Mouse (Mus musculus): Measurements from ENCODE around the gene A4gnt. TPM values are rescaled to one million over a fixed set of nuclear protein-coding genes. Genes with fewer than 3 reads are reported as not detected.
A peak's percentile ranks its signal among the peaks of the same experiment; 100 is the strongest.
"Not testable (repeated sequence)": the region's sequence is repeated elsewhere in the genome, so short reads cannot be mapped to it uniquely, and the experiment has no call there.

Gene A4gnt
- polyA plus RNA-seq, 1 experiment, result 1.1 TPM

GRCm38 (mm10) chr9:99587505-99588202, 24.6 kb upstream of the A4gnt start:
- Histone ChIP-seq H3K27me3 (ENCODE audit: control insufficient read depth, insufficient read depth, low read length) (no peaks in the 10 kb centered on the region), H3K36me3 (ENCODE audit: control insufficient read depth, insufficient read depth, low read length) (peaks cover 15% of the 10 kb centered on the region), H3K4me1 (ENCODE audit: control insufficient read depth, insufficient read depth, insufficient read length, low read length) (no peaks in the 10 kb centered on the region), H3K27ac (ENCODE audit: insufficient read depth, low read depth, low read length) (no peak overlapping the region), H3K4me3 (ENCODE audit: low read depth, low read length) (no peak overlapping the region)
- 29% methylated on average over 8 of the region's 8 CpGs for WGBS
- TF ChIP-seq POLR2A (IDR thresholded peaks at IDR 0.05; ENCODE audit: low read depth, low read length) (no peak), CTCF (IDR thresholded peaks at IDR 0.05; ENCODE audit: extremely low read depth, insufficient read length, insufficient replicate concordance, low read depth, low read length) (peak; percentile 95; the same call in 1 of the 2 replicates)

GRCm38 (mm10) chr9:99591144-99591543, 21.2 kb upstream of the A4gnt start:
- TF ChIP-seq CTCF (IDR thresholded peaks at IDR 0.05; ENCODE audit: extremely low read depth, insufficient read length, insufficient replicate concordance, low read depth, low read length), result no peak
- no peak for TF ChIP-seq POLR2A (IDR thresholded peaks at IDR 0.05; ENCODE audit: low read depth, low read length)
- Histone ChIP-seq H3K27ac (ENCODE audit: insufficient read depth, low read depth, low read length) (no peak overlapping the region), H3K4me3 (ENCODE audit: low read depth, low read length) (no peak overlapping the region), H3K27me3 (ENCODE audit: control insufficient read depth, insufficient read depth, low read length) (no peaks in the 10 kb centered on the region), H3K4me1 (ENCODE audit: control insufficient read depth, insufficient read depth, insufficient read length, low read length) (no peaks in the 10 kb centered on the region), H3K36me3 (ENCODE audit: control insufficient read depth, insufficient read depth, low read length) (no peaks in the 10 kb centered on the region)
- WGBS, result 61% methylated on average over 8 of the region's 8 CpGs

GRCm38 (mm10) chr9:99599127-99599526, 13.2 kb upstream of the A4gnt start:
- not testable (repeated sequence) for H3K27ac ChIP-seq (ENCODE audit: insufficient read depth, low read depth, low read length); H3K27me3 ChIP-seq (ENCODE audit: control insufficient read depth, insufficient read depth, low read length); H3K4me3 ChIP-seq (ENCODE audit: low read depth, low read length); H3K4me1 ChIP-seq (ENCODE audit: control insufficient read depth, insufficient read depth, insufficient read length, low read length); H3K36me3 ChIP-seq (ENCODE audit: control insufficient read depth, insufficient read depth, low read length)
- 90% methylated on average over 6 of the region's 6 CpGs for WGBS

- no peaks in the 10 kb centered on the region for H3K36me3 ChIP-seq (ENCODE audit: control insufficient read depth, insufficient read depth, low read length)
- 69% methylated on average over 2 of the region's 2 CpGs for WGBS
- no peak overlapping the region for H3K4me3 ChIP-seq (ENCODE audit: low read depth, low read length)
- TF ChIP-seq POLR2A (IDR thresholded peaks at IDR 0.05; ENCODE audit: low read depth, low read length) (no peak), CTCF (IDR thresholded peaks at IDR 0.05; ENCODE audit: extremely low read depth, insufficient read length, insufficient replicate concordance, low read depth, low read length) (no peak)
- no peaks in the 10 kb centered on the region for H3K4me1 ChIP-seq (ENCODE audit: control insufficient read depth, insufficient read depth, insufficient read length, low read length)
- no peak overlapping the region for H3K27ac ChIP-seq (ENCODE audit: insufficient read depth, low read depth, low read length)
- no peaks in the 10 kb centered on the region for H3K27me3 ChIP-seq (ENCODE audit: control insufficient read depth, insufficient read depth, low read length)
Observed at GRCm38 (mm10) chr9:99603566-99603965, 8.7 kb upstream of the A4gnt start.

GRCm38 (mm10) chr9:99619688-99620087, 7.4 kb downstream of the A4gnt start:
- H3K4me3 ChIP-seq (ENCODE audit: low read depth, low read length), result no peak overlapping the region
- no peak overlapping the region for H3K27ac ChIP-seq (ENCODE audit: insufficient read depth, low read depth, low read length)
- H3K36me3 ChIP-seq (ENCODE audit: control insufficient read depth, insufficient read depth, low read length), result no peaks in the 10 kb centered on the region
- H3K4me1 ChIP-seq (ENCODE audit: control insufficient read depth, insufficient read depth, insufficient read length, low read length), result no peaks in the 10 kb centered on the region
- 92% methylated on average over 8 of the region's 8 CpGs for WGBS
- H3K27me3 ChIP-seq (ENCODE audit: control insufficient read depth, insufficient read depth, low read length), result no peaks in the 10 kb centered on the region
- no peak for TF ChIP-seq CTCF (IDR thresholded peaks at IDR 0.05; ENCODE audit: extremely low read depth, insufficient read length, insufficient replicate concordance, low read depth, low read length)
- TF ChIP-seq POLR2A (IDR thresholded peaks at IDR 0.05; ENCODE audit: low read depth, low read length), result no peak

GRCm38 (mm10) chr9:99620196-99620595, 7.9 kb downstream of the A4gnt start:
- TF ChIP-seq CTCF (IDR thresholded peaks at IDR 0.05; ENCODE audit: extremely low read depth, insufficient read length, insufficient replicate concordance, low read depth, low read length) (no peak), POLR2A (IDR thresholded peaks at IDR 0.05; ENCODE audit: low read depth, low read length) (no peak)
- Histone ChIP-seq H3K36me3 (ENCODE audit: control insufficient read depth, insufficient read depth, low read length) (no peaks in the 10 kb centered on the region), H3K27ac (ENCODE audit: insufficient read depth, low read depth, low read length) (no peak overlapping the region), H3K4me1 (ENCODE audit: control insufficient read depth, insufficient read depth, insufficient read length, low read length) (no peaks in the 10 kb centered on the region), H3K4me3 (ENCODE audit: low read depth, low read length) (no peak overlapping the region), H3K27me3 (ENCODE audit: control insufficient read depth, insufficient read depth, low read length) (no peaks in the 10 kb centered on the region)
- 90% methylated on average over 11 of the region's 11 CpGs for WGBS

GRCm38 (mm10) chr9:99622034-99622433, 9.7 kb downstream of the A4gnt start:
- H3K27ac ChIP-seq (ENCODE audit: insufficient read depth, low read depth, low read length), result no peak overlapping the region
- H3K4me1 ChIP-seq (ENCODE audit: control insufficient read depth, insufficient read depth, insufficient read length, low read length), result no peaks in the 10 kb centered on the region
- H3K36me3 ChIP-seq (ENCODE audit: control insufficient read depth, insufficient read depth, low read length), result no peaks in the 10 kb centered on the region
- TF ChIP-seq POLR2A (IDR thresholded peaks at IDR 0.05; ENCODE audit: low read depth, low read length) (no peak), CTCF (IDR thresholded peaks at IDR 0.05; ENCODE audit: extremely low read depth, insufficient read length, insufficient replicate concordance, low read depth, low read length) (no peak)
- WGBS, result 82% methylated on average over 1 of the region's 1 CpGs
- no peak overlapping the region for H3K4me3 ChIP-seq (ENCODE audit: low read depth, low read length)
- H3K27me3 ChIP-seq (ENCODE audit: control insufficient read depth, insufficient read depth, low read length), result no peaks in the 10 kb centered on the region
